Mouse (Mus musculus) adipocyte (in vitro differentiated cells): Measurements from ENCODE around the gene Tll2.

Experiments
- DNase-seq: peaks from one replicate; pipeline ENCODE4 v3.0.0-alpha.2; 2016; ENCODE audit warnings: low spot score

The Tll2 gene

DNA sequence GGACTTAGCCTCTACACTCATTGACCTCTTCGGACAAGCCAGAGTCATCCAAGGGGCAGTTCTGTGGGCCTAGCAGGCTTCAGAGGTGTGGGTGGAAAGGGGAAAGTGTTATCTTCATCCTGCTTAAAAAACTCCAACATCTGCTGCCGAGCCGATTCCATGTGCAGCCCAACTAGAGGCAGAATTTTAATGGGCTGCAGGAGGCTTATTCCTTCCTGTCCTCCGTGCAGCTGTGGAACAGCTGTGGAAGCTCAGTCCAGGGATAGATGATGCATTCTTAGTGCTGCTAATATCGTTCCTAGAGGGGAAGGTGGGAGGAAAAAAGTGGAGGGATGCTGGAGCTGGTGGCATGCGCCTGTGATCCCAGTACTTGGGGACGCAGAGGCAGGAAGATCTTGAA, 52.0 kb downstream of the Tll2 start:
- DNase-seq: no peak

DNA sequence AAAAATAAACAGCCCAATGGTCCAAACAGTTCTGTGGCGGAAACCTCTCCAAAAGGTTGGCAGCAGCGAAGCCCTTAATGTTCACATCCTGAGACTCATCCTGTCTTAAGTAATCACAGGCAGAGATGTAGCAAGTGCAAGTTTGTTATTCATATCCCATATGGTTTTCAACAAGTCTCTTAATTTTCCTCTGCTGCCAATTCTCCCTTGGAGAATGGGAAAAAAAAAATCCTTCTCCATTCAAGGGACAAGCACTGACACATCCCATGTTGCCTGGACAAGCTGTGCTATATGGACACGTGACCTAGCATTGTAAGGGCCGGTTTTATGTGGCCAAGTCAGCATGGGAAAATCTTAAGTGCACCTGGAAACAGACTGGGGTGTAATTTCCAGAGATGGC, 54.2 kb downstream of the Tll2 start:
- DNase-seq: peak; percentile 82

DNA sequence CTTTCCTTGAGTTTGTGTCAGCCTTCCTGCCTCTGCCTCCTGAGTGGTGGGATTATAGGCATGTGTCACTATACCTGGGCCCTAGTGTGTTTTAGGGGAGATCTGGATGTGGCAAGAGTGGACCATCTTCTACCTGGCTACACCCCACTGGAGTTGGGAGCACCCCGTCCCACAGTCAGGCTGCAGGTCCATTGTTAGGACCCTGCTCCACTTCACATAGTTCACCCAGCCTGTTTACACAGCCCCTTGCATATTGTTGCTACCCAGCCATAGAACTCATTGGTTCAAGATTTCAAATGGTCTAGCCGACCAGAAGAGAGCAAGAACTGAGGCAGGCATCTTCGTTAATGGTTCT, 54.6 kb downstream of the Tll2 start:
- DNase-seq: no peak

DNA sequence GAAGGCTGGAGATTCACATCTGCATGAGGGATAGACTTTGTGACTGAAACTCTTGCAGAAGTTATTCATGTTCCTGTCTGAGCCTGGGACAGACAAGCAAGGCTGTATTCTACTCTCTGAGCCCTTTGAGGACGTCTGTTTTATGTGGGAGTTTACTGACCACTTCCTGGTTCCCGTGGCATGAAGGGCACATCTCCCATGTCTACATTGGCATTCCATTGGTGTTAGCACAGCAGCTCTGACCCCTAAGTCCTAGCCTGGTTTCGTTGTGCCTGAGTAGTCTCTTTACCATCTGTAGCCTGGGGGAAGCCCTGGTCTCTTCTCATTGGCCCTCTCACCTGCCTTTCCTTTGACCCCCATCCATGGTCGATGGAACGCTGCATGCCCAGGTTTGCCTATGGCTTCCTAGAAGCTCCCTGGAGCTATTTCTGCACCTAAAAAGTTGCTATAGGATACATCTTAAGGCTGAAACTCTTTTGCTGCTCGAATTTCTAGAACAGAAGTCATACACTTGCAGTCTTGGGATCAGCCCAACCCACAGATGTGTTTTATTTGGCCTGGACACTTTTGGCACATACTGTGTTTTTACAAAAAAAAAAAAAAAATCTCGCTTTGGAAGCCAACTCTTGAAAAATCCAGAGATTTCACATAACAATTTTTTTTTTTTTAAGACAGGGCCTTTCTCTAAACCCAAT, 55.2 kb downstream of the Tll2 start:
- peak; percentile 94 for DNase-seq

DNA sequence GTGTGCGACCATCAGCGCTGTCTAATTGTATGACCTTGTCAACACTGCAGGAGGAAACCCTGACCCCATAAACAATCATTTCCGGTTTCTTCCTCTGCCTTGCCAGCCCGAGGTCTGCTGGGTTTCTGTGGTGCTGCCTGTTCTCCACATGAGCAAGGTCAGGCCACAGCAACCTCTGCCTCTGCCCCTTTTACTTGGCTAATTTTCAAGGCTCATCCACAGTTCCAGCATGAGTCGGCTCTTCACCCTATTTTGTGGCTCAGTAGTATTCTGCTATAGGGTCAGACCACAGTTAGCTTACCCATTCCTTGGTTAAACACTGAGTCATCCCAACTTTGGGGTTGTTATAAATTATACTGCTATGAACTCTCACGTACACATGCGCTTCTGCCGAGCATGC, 65.7 kb downstream of the Tll2 start:
- DNase-seq: no peak

DNA sequence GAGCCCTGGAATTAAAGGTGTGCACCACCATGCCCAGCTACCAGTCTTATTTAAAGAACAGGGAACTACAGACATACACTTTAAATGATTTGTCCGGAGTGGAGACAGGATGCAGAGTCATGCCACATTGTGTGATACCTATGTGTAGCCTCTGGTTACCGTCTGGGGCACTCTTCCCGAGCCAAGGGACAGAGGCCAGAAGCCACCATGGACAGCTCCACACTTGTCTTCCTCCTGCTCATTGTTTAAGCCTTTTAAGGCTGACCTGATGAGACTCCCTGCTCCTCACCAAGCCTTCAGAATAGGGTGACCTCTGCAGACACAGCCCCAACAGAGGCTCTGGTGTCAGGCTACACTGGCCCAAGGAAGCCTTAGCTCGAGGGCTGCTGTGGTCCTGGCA, 67.0 kb downstream of the Tll2 start:
- DNase-seq: peak; percentile 24

DNA sequence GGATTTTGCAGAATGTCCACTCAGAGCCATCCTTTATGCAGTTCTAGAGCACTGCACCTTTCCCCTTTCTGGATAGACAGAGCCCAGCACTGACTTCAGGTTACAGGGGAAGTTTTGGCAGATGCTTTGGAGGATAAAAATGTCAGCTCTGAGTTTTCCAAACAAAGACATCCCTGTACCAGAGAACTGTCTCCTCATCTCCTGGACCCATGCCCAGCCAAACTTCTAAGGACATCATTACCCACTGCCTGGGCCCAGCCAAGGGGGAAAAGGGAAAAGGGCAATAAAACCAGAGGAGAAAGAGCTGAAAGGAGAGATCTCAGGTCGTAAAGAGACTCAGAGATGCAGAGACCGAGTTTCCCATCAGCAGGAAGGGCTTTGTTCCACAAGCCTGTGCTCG, 83.6 kb downstream of the Tll2 start:
- no peak for DNase-seq

DNA sequence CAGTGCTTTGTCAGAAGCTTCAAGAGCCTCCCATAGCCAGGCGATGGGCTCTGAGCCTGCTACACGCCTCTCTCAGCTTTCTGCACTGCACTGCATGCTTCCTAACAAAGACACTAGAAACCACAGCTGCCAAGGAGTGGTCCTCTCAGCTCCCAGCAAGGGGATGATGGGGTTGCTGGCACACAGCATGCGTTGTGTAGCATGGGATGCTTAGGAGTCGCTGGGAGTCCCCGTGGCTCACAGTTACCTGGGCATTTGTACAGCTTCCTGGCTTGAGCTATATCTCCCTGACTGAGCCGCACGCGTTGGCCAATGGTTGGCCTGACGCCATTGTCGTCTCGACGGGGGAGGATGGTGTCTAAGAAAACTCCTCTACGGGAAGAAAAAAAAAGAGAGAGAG, 86.7 kb downstream of the Tll2 start:
- no peak for DNase-seq

DNA sequence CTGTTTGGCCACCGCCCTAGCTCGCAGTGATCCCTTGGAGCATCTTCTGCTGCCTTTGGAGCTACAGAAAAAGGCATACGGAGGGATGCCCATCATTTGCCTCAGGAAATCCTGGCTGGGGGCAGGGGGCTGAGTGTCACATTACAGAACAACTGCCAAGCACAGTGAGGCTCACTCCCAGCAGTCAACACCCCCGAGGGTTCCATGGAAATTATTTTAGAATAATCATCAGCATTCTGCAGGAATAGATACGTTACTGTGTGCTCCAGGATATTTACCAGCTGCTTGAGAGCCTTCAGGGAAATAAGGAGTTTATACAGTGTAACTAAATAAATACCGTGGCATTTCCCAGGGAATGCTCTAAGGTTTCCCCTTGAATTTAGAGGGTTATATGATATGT, 88.3 kb downstream of the Tll2 start:
- DNase-seq: no peak

DNA sequence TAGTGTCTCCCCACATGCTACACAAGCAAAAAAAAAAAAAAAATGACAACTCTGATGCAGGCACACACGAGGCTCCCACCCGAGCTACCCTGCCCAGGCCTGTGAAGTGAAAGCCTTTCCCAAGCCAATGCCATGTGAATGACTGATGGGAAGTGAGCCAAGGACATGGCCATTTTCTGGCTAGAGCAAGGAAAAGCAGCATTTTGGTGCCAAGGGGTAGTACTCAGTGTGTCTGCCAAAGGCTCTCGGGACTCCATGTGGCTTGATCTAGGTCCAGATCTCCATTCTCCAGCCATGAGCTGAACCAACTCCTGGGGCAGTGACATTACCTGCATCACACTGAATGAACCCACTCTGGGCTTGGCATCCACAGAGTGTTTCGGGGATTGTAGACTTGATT, 89.3 kb downstream of the Tll2 start:
- DNase-seq: peak; percentile 72

DNA sequence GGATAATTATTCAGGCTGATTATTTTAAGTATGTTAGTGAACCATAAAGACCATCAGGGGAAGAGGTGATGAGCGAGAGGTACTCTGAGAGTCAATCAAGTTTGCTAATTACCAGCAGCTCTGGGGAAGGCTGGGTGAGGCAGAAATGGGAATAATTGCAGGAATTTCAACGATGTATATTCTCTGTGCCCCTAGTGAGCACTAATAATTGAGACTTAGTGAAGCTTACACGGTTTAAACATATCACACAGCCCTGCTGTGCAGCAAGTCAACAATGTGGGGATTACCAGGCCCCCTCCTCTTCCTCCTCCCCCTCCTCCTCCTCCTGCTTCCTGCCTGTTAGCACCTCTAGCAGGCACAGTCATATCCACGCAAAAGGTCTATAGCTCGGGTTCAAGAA, 92.0 kb downstream of the Tll2 start:
- DNase-seq: no peak

DNA sequence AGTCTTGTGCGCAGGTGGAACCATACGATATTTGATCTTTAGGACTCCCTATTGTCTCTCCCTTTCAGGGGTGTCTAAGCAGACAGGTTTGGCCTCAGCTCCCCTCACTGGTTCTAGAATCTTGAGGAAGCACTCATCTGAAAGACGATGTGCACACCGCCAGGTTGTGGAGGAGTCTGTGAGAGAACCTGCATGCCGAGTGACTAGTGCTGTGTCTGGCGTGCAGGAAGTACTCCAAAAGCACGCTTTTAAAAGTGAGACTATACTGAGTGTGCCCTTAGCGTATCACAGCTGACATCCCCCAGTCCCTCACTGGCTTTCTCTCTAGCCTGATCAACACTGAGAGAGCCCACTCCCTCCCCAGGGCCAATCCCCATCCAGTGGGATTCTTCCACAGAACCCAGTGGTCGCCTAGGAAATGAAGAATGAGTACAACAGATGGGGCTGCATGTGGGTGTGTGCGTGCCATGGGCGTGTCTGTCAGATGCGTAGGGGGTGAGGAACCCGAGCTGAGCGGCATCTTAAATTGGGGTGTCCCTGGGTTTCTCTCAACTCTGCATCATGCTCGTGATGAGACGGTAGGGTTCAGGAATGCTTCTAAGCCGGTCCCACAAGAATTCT, 92.6 kb downstream of the Tll2 start:
- DNase-seq: no peak

DNA sequence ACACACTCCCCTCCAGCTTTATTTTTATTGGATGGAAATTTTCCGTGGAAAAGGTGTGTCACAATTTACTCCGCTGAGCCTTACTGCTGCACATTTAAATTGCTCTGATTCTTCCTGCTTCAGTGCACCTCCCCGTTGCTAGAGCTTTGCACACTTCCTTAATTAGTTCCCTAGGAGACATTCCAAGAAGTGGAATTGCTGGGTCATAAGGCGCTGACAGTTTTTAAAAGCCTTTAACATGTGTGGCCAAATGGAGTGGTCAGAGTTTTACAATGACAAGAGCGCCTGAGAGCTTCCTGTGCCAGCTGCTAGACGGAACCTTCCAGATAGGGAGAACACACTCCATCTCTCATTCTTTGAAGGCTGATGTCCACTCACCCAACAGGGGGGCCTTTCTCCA, 94.0 kb downstream of the Tll2 start:
- no peak for DNase-seq

DNA sequence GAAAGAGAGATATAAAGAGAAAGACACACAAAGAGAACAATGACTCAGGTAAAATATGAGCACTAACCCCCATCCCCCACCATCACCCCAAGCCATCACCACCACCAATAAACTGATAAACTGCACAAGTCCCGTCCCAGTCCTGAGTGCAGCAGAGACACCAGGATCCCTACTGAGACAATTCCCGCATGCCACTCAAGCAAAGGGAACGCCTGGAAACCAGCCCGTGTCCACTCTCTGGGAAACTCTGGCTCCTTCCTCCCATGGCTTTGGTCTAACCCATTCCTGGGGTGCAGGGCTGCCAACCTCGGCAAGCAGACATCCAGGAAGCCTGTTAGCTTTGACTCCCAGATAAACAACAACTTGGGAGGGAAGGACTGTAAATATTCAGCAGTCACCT, 96.6 kb downstream of the Tll2 start:
- DNase-seq: no peak

DNA sequence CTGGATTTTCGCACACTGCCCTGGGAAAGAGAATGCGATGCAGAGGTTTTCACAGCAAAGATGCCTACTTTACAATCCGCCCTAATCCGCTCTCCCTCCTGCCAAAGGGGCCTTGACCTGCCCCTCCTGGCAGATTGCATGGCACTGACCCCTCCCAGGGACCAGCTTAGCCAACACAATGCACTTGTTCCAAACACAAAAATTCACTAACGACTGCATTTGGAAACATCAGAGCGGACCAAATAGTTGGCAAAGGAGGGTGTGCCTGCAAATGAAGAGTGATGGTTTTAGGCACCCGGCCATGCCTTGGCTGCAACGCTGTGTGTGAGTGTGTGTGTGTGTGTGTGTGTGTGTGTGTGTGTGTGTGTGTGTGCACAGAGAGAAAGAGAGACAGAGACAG, 97.1 kb downstream of the Tll2 start:
- peak; percentile 59 for DNase-seq

DNA sequence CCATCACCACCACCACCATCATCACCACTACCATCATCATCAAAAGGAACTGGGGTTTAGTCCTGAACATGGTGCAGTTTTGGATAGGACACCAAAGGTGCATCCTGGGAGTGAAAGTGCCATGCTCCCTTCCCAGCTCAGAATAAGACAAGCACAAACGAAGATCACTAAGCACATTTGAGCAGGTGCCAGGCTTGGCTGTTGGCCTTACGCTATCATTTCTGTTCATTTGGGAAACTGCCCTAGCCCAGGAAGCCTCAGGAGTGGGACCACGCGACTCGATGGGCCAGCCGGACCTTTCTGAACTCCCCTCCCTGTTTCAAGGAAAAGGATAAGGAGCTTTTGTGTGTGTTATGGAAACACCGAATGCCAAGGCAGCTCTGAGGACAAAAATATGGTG, 98.0 kb downstream of the Tll2 start:
- no peak for DNase-seq

DNA sequence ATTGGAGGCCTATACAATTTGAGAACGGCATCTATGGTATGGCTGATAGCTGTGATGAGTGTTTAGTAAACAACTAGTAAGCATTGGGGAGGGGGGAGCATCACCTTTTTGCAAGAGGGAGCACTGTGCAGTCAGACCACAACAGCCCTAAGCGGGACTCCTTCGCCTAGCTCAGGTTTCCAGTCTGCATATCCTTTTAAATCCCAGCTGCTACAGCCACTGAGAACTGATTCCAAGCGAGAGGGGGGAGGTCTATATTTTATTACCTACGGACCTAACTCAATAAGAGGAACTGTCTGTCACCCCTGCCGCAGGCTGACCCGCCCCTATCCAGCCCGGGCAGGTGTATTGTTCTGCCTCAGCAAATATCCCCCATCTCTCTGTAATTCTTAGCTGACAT, 99.1 kb downstream of the Tll2 start:
- DNase-seq: no peak

DNA sequence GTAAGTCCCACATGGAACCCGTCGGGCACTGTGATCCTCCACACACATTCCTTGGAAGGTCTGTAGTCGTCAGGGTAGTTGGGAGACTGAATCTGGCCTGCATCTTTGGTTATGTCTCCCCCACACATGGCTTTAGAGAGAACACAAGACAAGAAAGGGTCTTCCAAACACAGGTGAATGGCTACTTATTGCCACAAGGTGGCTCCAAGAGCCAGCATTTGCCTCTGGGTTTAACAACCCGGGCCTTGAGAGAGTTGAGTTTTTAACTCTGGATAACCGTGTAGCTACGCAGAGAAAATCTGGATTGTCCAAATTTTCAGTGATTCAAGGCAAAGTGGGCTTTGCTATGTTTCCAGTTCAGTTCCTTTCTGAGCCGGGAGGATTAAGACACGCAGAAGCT, 101.7 kb downstream of the Tll2 start:
- peak; percentile 70 for DNase-seq

DNA sequence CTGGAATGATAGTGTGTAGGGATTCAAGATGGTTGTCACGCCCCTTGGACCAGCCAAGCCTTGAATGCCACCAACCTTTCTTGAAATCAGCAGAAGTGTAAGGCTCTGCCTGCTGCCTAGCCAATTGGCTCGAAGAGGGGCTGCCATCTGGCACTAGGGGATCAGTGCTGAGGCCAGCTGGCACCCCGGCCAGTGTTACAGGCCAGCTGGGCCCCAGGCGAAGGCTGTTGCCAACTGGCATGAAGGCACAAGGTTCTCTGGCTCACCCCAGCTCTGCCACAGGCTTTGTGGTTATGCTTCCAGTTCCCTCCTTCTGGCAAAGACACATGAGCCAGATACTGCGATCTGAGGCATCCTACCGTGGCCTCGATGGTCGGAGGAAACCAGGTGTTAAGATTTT, 105.2 kb downstream of the Tll2 start:
- peak; percentile 31 for DNase-seq

DNA sequence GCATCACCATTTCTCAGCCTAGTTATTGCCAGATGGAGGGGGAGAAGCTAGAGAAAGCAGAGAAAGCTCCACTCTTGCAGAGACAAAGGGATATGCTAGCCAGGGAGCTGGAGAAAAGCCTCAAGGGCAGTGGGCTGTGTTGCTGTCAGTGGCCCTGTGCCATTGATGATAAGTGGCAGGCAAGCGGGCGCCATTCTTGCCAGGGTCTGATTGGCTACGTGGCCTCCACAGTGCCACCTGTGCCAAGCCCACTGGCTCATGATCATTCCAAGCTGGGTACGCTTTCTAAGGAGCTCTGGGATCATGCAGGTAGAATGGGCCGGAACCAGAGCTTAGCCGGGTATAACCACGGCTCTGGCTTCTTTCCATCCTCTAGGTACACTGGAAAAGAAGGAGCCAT, 105.8 kb downstream of the Tll2 start:
- DNase-seq: no peak

DNA sequence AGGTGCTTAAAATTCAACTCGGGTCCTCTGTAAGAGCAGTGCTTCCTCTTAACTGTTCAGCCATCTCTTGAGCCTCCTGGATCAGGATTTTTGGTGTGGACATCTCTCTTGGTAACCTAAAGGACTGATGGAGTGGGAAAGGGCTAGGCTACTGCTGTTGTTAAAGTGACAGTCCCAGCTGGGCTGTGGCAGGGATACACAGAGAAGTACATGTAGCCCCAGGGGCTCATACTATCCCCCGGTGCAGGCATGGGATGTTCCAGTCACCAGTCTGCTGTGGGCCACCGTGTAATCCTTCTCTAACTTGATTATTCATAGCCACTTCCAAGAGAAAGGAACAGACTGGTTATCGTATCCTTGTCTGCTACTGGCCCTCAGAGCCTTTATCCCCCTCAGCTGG, 109.6 kb downstream of the Tll2 start:
- no peak for DNase-seq

DNA sequence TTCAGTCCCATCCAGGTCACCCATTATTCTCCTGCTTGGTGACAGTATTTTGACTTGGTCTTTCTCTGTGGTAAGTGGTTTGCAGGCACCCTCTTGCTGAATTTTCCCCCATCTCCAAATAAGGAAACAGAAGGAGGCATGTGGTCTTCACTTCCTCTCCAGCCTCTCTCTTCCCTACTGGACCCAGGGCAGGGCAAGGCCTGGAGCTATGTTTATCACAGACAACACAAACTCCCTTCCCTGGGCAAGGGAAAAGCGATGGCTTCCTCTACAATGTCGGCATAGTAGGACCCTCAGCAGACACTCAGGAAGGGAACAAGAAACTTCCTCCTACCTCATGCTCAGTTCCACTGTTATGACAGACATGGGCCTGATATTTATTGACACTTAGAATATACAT, 114.7 kb downstream of the Tll2 start:
- DNase-seq: no peak

DNA sequence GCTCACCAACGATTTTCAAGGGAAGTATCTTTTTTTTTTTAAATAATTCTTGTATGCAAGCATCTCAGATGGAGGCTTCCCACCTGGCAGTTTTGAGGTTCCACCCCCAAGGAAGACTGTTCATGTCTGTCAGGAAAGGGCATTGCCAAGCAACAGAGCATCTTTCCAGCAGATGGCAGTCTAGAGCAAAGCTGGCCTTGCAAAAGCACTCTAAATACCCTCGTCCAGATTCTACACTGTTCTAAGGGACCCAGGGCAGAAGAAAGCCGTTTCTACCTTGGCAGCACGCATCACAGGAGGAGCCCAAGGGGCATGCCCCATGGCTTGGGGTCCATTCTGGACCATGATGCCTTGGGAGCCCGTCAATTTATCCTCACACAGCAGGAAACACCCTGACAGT, 116.8 kb downstream of the Tll2 start:
- peak; percentile 74 for DNase-seq

DNA sequence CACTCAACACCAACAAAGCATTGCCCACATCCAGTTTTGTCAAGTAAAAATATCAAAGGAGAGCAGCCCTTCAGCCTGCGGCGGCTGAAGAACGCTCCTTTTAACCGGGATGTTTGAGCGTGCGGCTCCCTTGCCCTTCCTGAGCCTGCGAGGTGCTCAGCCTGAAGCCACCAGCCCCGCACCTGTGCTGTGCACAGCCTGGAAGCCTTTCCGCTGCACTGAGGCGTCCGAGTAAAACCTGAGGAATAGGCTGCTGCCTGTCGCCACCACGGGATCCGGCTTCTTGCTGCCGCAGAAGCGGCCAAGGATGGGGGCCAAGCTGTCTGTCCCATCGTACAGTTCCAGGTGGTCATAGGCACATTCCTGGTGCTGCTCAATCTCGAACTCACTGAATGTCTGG, 118.1 kb downstream of the Tll2 start:
- DNase-seq: no peak
